Mouse (Mus musculus) liver, adult 2 months (tissue): ENCODE measurements around the gene Dlg2. TPM values are rescaled to one million over a fixed set of nuclear protein-coding genes. Genes with fewer than 3 reads are reported as not detected.

Experiments
- DNase-seq: peaks from one replicate; pipeline ENCODE4 v3.0.0-alpha.2; 2011; ENCODE audit warnings: low read depth, low spot score; ENCODE audit errors: extremely low read depth
- H3K27ac ChIP-seq: fragments of 200-500 bp; replicated peaks from 2 replicates; pipeline ENCODE4 v1.5.1; 2012; ENCODE audit warnings: low read depth, mild to moderate bottlenecking, control low read depth, inconsistent platforms, low read length; ENCODE audit not compliant: insufficient read depth
- H3K27me3 ChIP-seq: fragments of 200-500 bp; 2 replicates; pipeline ENCODE4 v1.6.1; 2012; ENCODE audit warnings: mild to moderate bottlenecking, moderate library complexity, low read length, inconsistent platforms; ENCODE audit not compliant: control insufficient read depth, insufficient read depth
- H3K36me3 ChIP-seq: fragments of 200-500 bp; 2 replicates; pipeline ENCODE4 v1.6.1; 2012; ENCODE audit warnings: low read length, inconsistent platforms; ENCODE audit not compliant: control insufficient read depth, insufficient read depth
- H3K4me1 ChIP-seq: fragments of 200-500 bp; 2 replicates; pipeline ENCODE4 v1.6.1; 2011; ENCODE audit warnings: low read length; ENCODE audit not compliant: control insufficient read depth, insufficient read depth
- H3K4me3 ChIP-seq: fragments of 200-500 bp; 2 replicates; pipeline ENCODE4 v1.5.1; 2011; ENCODE audit warnings: low read depth, mild to moderate bottlenecking, control low read depth, low read length, moderate library complexity; ENCODE audit not compliant: insufficient read depth
- H3K79me2 ChIP-seq: fragments of 200-500 bp; 2 replicates; pipeline ENCODE4 v1.6.1; 2012; ENCODE audit warnings: inconsistent platforms, mild to moderate bottlenecking, low read length, moderate library complexity; ENCODE audit not compliant: control insufficient read depth, insufficient read depth
- H3K9ac ChIP-seq: fragments of 200-500 bp; 2 replicates; pipeline ENCODE4 v1.6.1; 2012; ENCODE audit warnings: low read depth, mild to moderate bottlenecking, control low read depth, inconsistent platforms, low read length
- CTCF ChIP-seq: fragments of 200-500 bp; IDR thresholded peaks from 2 replicates; pipeline ENCODE4 v1.5.1; 2011; ENCODE audit warnings: low read depth, low read length, control low read depth
- POLR2A ChIP-seq: fragments of 200-500 bp; IDR thresholded peaks from 2 replicates; pipeline ENCODE4 v1.6.1; 2011; ENCODE audit warnings: low read length, control low read depth; ENCODE audit not compliant: insufficient read depth; ENCODE audit errors: extremely low read depth
- WGBS: fragments of 180-500 bp; shearing (Covaris S2); methylation state at CpG from one replicate; pipeline ENCODE4 v1.1.7; 2018; 5-methylcytosine and 5-hydroxymethylcytosine counted together
- polyA plus RNA-seq: library from polyadenylated mRNA; depleted of rRNA; stranded (reverse); fragments of >200 nt; gene quantifications from 2 replicates; pipeline ENCODE4 v1.2.3, GENCODE M21; 2012
- total RNA-seq: library from RNA; depleted of rRNA; stranded (reverse); fragments of >200 nt; gene quantifications from 2 replicates; pipeline ENCODE4 v1.2.3, GENCODE M21; 2014

Dlg2 gene
- total and polyA plus RNA-seq, 2 experiments: 0.65 TPM; not detected in 1

GRCm38 (mm10) chr7:91603561-91603960 lies 1127.1 kb downstream of the Dlg2 start:
- DNase-seq: no peak
- H3K4me1 ChIP-seq: no peaks in the 10 kb centered on the region

GRCm38 (mm10) chr7:91653033-91653432 lies 1176.6 kb downstream of the Dlg2 start:
- Histone ChIP-seq H3K4me3 (no peak overlapping the region), H3K27ac (no peak overlapping the region), H3K4me1 (no peaks in the 10 kb centered on the region), H3K27me3 (no peaks in the 10 kb centered on the region), H3K79me2 (no peaks in the 10 kb centered on the region), H3K36me3 (no peaks in the 10 kb centered on the region), H3K9ac (no peak overlapping the region)
- TF ChIP-seq CTCF: no peak
- no peak for TF ChIP-seq POLR2A
- DNase-seq: no peak
- 70% methylated on average over 1 of the region's 1 CpGs for WGBS

More at GRCm38 (mm10) chr7:91603561-91603960, 1127.1 kb downstream of the Dlg2 start:
- TF ChIP-seq CTCF: no peak
- TF ChIP-seq POLR2A: no peak
- Histone ChIP-seq H3K36me3 (no peaks in the 10 kb centered on the region), H3K9ac (no peak overlapping the region), H3K4me3 (no peak overlapping the region), H3K27ac (no peak overlapping the region), H3K27me3 (no peaks in the 10 kb centered on the region), H3K79me2 (no peaks in the 10 kb centered on the region)
- 58% methylated on average over 4 of the region's 4 CpGs for WGBS

- Histone ChIP-seq H3K27ac (no peak overlapping the region), H3K4me3 (no peak overlapping the region), H3K79me2 (no peaks in the 10 kb centered on the region), H3K27me3 (no peaks in the 10 kb centered on the region), H3K4me1 (no peaks in the 10 kb centered on the region), H3K9ac (no peak overlapping the region), H3K36me3 (no peaks in the 10 kb centered on the region)
- no peak for DNase-seq
- no peak for TF ChIP-seq CTCF
- no peak for TF ChIP-seq POLR2A
- WGBS: 64% methylated on average over 2 of the region's 2 CpGs
Observed at GRCm38 (mm10) chr7:91659498-91659897, 1183.0 kb downstream of the Dlg2 start.

- DNase-seq: no peak
- H3K4me3 ChIP-seq: no peak overlapping the region
- TF ChIP-seq POLR2A: no peak
- no peak for TF ChIP-seq CTCF
- no peaks in the 10 kb centered on the region for H3K27me3 ChIP-seq
- no peak overlapping the region for H3K27ac ChIP-seq
- no peaks in the 10 kb centered on the region for H3K4me1 ChIP-seq
- no peaks in the 10 kb centered on the region for H3K79me2 ChIP-seq
- no peak overlapping the region for H3K9ac ChIP-seq
- 66% methylated on average over 13 of the region's 13 CpGs for WGBS
- H3K36me3 ChIP-seq: no peaks in the 10 kb centered on the region
Observed at GRCm38 (mm10) chr7:91672236-91673017, 1196.0 kb downstream of the Dlg2 start.

GRCm38 (mm10) chr7:91674401-91674800 lies 1197.9 kb downstream of the Dlg2 start:
- Histone ChIP-seq H3K36me3 (no peaks in the 10 kb centered on the region), H3K4me3 (no peak overlapping the region), H3K9ac (no peak overlapping the region), H3K4me1 (no peaks in the 10 kb centered on the region), H3K79me2 (no peaks in the 10 kb centered on the region), H3K27me3 (no peaks in the 10 kb centered on the region), H3K27ac (no peak overlapping the region)
- DNase-seq: no peak
- TF ChIP-seq POLR2A (no peak), CTCF (no peak)

- WGBS: 63% methylated on average over 2 of the region's 2 CpGs
- DNase-seq: no peak
Observed at GRCm38 (mm10) chr7:91677934-91678333, 1201.5 kb downstream of the Dlg2 start.

More at GRCm38 (mm10) chr7:91677934-91678333, 1201.5 kb downstream of the Dlg2 start:
- Histone ChIP-seq H3K27ac (no peak overlapping the region), H3K27me3 (no peaks in the 10 kb centered on the region), H3K9ac (no peak overlapping the region), H3K4me3 (no peak overlapping the region), H3K4me1 (no peaks in the 10 kb centered on the region), H3K79me2 (no peaks in the 10 kb centered on the region), H3K36me3 (no peaks in the 10 kb centered on the region)
- TF ChIP-seq POLR2A: no peak
- no peak for TF ChIP-seq CTCF
